Mouse (Mus musculus) intestine, embryonic 14.5 days (tissue): ENCODE measurements around the gene Plch1. TPM values are rescaled to one million over a fixed set of nuclear protein-coding genes. Genes with fewer than 3 reads are reported as not detected.

ENCODE experiments used
- ATAC-seq: fragments of 200-750 bp; cut with Nextera tagmentation; replicated peaks from 2 replicates; pipeline ENCODE4 v1.8.0; 2017; ENCODE audit warnings: low read depth, moderate number of reproducible peaks, moderate TSS enrichment, moderate library complexity; ENCODE audit not compliant: low FRiP score, low TSS enrichment
- DNase-seq: peaks from one replicate; pipeline ENCODE4 v3.0.0-alpha.2; 2018; ENCODE audit warnings: low spot score
- H3K27ac ChIP-seq: fragments of 300-500 bp; sonication (generic); 2 replicates; pipeline ENCODE4 v1.5.1; 2014; ENCODE audit warnings: low read depth, mild to moderate bottlenecking, control low read depth
- H3K27me3 ChIP-seq: fragments of 300-500 bp; sonication (generic); replicated peaks from 2 replicates; pipeline ENCODE4 v1.6.1; 2014; ENCODE audit warnings: low read length, control low read depth; ENCODE audit not compliant: control insufficient read depth, insufficient read depth
- H3K36me3 ChIP-seq: fragments of 300-500 bp; sonication (generic); 2 replicates; pipeline ENCODE4 v1.6.1; 2014; ENCODE audit warnings: low read length, control low read depth; ENCODE audit not compliant: control insufficient read depth, insufficient read depth
- H3K4me1 ChIP-seq: fragments of 300-500 bp; sonication (generic); replicated peaks from 2 replicates; pipeline ENCODE4 v1.6.1; 2014; ENCODE audit warnings: low read length, control low read depth, mixed read lengths; ENCODE audit not compliant: control insufficient read depth, insufficient read depth
- H3K4me2 ChIP-seq: fragments of 300-500 bp; sonication (generic); 2 replicates; pipeline ENCODE4 v1.6.1; 2014; ENCODE audit warnings: low read length
- H3K4me3 ChIP-seq: fragments of 300-500 bp; sonication (generic); 2 replicates; pipeline ENCODE4 v1.5.1; 2014; ENCODE audit warnings: low read depth, low read length, control low read depth, mixed read lengths
- H3K9ac ChIP-seq: fragments of 300-500 bp; sonication (generic); 2 replicates; pipeline ENCODE4 v1.6.1; 2014; ENCODE audit warnings: mild to moderate bottlenecking, low read length
- H3K9me3 ChIP-seq: fragments of 300-500 bp; sonication (generic); 2 replicates; pipeline ENCODE4 v1.6.1; 2016; ENCODE audit warnings: low read length, control low read depth; ENCODE audit not compliant: control insufficient read depth
- WGBS: fragments of 180-500 bp; shearing (Covaris S2); extraction: QIAGEN DNeasy Blood & Tissue Kit; methylation state at CpG from one replicate; pipeline ENCODE4 v1.1.7; 2014; 5-methylcytosine and 5-hydroxymethylcytosine counted together
- polyA plus RNA-seq: library from polyadenylated mRNA; unstranded; fragments of >200 nt; fragmentation: Nextera tagmentation; extraction: Ambion mirVana; gene quantifications from 2 replicates; pipeline ENCODE4 v1.2.1, GENCODE M21; 2014

The Plch1 gene
- polyA plus RNA-seq, 1 experiment from 2014 or later = 10.5 TPM

GRCm38 (mm10) chr3:63844141-63844540 lies 55.1 kb downstream of the Plch1 start:
- Histone ChIP-seq H3K4me1 (no peaks in the 10 kb centered on the region), H3K27me3 (no peaks in the 10 kb centered on the region), H3K9ac (no peak overlapping the region), H3K27ac (no peak overlapping the region), H3K9me3 (no peaks in the 10 kb centered on the region), H3K36me3 (no peaks in the 10 kb centered on the region), H3K4me2 (no peak overlapping the region), H3K4me3 (no peak overlapping the region)
- ATAC-seq (no peak), DNase-seq (no peak)
- 46% methylated on average over 4 of the region's 4 CpGs for WGBS

GRCm38 (mm10) chr3:63842436-63842835 lies 56.8 kb downstream of the Plch1 start:
- WGBS = 35% methylated on average over 4 of the region's 4 CpGs
- no peak overlapping the region for H3K9ac ChIP-seq
- peaks cover 9% of the 10 kb centered on the region; the same call in 1 of the 2 replicates for H3K4me1 ChIP-seq
- no peaks in the 10 kb centered on the region for H3K27me3 ChIP-seq
- no peak overlapping the region for H3K27ac ChIP-seq
- H3K36me3 ChIP-seq = no peaks in the 10 kb centered on the region
- DNase-seq = no peak
- H3K9me3 ChIP-seq = no peaks in the 10 kb centered on the region
- H3K4me2 ChIP-seq = no peak overlapping the region
- no peak overlapping the region for H3K4me3 ChIP-seq
- ATAC-seq = no peak

DNA sequence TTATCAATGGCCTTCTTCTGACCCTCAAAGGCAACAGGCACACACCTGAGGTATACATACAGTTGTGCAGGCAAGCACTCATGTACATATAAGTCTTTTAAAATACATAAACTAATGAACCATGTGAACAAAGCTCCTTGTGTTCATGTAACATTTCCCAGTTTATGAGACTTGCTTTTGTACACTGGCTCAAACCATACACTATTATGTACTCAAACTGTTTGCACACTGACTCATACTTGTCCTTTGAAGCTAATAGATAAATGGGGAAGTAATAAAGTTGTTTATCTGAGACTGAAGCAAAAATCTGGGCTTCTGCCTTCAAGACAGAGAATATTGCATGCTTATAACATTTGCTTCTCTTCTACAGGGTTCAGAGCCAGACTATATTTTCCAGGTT lies 61.5 kb downstream of the Plch1 start:
- DNase-seq = no peak
- Histone ChIP-seq H3K4me2 (no peak overlapping the region), H3K9me3 (no peaks in the 10 kb centered on the region), H3K4me1 (peaks cover 25% of the 10 kb centered on the region), H3K27me3 (no peaks in the 10 kb centered on the region), H3K4me3 (no peak overlapping the region), H3K36me3 (no peaks in the 10 kb centered on the region), H3K27ac (no peak overlapping the region), H3K9ac (no peak overlapping the region)
- 0 out of 2 replicates have a peak, but pooled peaks have one; percentile 43 for ATAC-seq

DNA sequence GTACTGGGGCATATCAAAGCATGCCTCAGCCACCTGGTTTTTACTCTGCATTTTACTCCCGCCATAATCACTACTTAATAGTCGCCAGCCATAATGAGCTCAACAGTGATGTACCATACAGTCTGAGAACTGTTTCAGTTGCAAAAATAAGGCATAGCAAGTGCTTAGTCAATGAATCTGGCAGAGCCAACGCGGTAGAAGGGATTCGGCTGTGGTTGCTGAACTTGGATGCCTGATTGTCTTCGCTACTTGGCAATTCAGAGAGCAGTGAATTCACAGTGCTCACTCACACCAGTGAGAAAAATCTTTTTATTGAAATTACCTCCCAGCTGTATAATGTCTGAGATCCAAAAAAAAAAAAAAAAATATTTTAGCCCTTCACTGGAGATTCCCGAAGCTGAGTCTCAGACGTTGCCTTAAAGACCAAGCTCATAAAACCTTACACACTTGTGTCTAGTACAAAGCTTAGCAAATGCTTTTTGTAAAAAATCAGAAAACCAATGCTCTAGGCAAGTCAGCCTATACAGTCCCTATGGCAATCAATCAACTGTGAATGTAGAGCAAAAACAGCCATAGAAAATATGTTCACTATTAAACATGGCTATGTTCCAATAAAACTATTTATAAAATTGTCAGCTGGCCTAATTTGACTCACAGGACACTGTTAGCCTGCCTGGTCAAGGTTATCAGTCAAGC lies 62.2 kb downstream of the Plch1 start:
- ATAC-seq (no peak; the same call in 1 of the 2 replicates), DNase-seq (no peak)
- Histone ChIP-seq H3K27me3 (no peaks in the 10 kb centered on the region), H3K4me3 (no peak overlapping the region), H3K4me1 (peaks cover 25% of the 10 kb centered on the region), H3K9me3 (no peaks in the 10 kb centered on the region), H3K36me3 (no peaks in the 10 kb centered on the region), H3K27ac (no peak overlapping the region), H3K9ac (no peak overlapping the region), H3K4me2 (no peak overlapping the region)
- 64% methylated on average over 8 of the region's 8 CpGs for WGBS

- Histone ChIP-seq H3K4me3 (no peak overlapping the region), H3K9me3 (no peaks in the 10 kb centered on the region), H3K4me1 (peaks cover 25% of the 10 kb centered on the region), H3K9ac (no peak overlapping the region), H3K27me3 (no peaks in the 10 kb centered on the region), H3K27ac (no peak overlapping the region), H3K4me2 (no peak overlapping the region), H3K36me3 (no peaks in the 10 kb centered on the region)
- ATAC-seq (no peak), DNase-seq (no peak)
Observed at GRCm38 (mm10) chr3:63835816-63836215, 63.5 kb downstream of the Plch1 start.

DNA sequence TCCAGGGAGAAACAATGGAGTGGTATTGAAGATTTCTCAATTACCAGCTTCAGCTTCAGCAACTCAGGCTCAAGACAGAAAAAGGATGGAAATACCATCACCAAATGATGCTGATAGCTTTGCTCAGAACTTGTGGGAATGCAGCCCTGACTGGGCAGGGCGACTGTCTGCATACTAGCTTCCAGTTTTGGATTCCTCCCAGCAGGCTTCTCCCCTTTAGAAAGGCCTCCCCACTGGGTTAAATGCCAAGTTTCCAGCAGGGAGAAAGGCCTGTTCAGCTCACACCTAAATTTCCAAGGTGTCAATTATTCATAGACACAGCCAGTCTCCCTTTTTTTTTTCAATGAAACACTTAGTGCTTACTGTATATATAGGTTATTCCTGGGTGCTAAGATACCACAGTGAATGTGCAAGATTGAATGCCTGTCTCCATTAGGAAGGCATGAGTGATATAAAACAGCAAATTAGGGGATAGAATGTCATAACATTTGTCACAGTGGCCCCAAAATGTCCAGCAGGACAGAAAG lies 75.3 kb downstream of the Plch1 start:
- no peak for DNase-seq
- WGBS = 18% methylated on average over 1 of the region's 1 CpGs
- no peak for ATAC-seq

GRCm38 (mm10) chr3:63822631-63823030 lies 76.6 kb downstream of the Plch1 start:
- no peak overlapping the region for H3K4me2 ChIP-seq
- no peaks in the 10 kb centered on the region for H3K9me3 ChIP-seq
- H3K4me1 ChIP-seq = peaks cover 7% of the 10 kb centered on the region
- H3K9ac ChIP-seq = no peak overlapping the region
- ATAC-seq (no peak), DNase-seq (no peak)
- no peaks in the 10 kb centered on the region for H3K27me3 ChIP-seq
- no peak overlapping the region for H3K27ac ChIP-seq
- H3K36me3 ChIP-seq = no peaks in the 10 kb centered on the region
- no peak overlapping the region for H3K4me3 ChIP-seq

More for the DNA sequence above, 75.3 kb downstream of the Plch1 start:
- Histone ChIP-seq H3K4me3 (no peak overlapping the region), H3K27me3 (no peaks in the 10 kb centered on the region), H3K36me3 (no peaks in the 10 kb centered on the region), H3K9me3 (no peaks in the 10 kb centered on the region), H3K27ac (no peak overlapping the region), H3K4me2 (no peak overlapping the region), H3K4me1 (peaks cover 7% of the 10 kb centered on the region), H3K9ac (no peak overlapping the region)

DNA sequence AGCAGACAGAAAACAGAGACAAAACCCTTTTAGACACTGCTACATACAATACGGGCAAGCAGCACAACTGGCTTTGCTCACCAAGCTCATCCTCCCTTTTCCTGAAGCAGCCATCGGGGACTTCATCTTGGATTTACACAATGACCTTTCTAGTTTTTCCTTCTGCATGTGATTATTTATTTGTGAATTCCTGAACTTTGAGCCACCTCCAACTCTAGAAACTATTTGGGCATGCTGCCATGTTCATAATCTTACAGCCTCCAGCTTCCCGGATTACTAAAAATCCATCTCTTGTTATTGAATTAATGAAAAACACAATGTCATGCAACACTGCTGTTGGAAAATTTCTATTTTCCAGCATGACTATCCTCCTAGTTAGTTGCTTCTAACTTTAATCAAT lies 84.1 kb downstream of the Plch1 start:
- whole genome bisulfite sequencing = 48% methylated on average over 3 of the region's 3 CpGs
- Histone ChIP-seq H3K36me3 (no peaks in the 10 kb centered on the region), H3K27ac (no peak overlapping the region), H3K4me1 (no peaks in the 10 kb centered on the region), H3K9ac (no peak overlapping the region), H3K27me3 (no peaks in the 10 kb centered on the region), H3K4me2 (no peak overlapping the region), H3K4me3 (no peak overlapping the region), H3K9me3 (no peaks in the 10 kb centered on the region)
- no peak for ATAC-seq
- no peak for DNase-seq

DNA sequence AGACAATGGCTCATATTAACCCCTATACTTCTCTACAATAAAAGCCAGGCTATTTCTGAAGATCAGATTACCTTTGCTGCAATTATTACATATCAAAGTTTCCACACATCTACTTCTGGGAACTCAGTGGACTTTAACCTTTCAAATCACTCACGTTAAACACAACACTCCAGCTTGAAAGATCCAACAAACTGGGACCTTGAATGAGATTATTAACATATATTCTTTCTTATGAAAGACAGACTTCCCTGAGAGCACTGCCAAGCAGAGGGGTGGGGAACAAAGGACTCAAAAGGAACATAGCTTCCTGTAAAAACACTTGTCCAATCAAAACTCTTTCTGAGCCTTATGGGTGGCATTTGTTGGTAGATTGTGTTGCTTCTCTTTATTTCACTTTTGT lies 85.1 kb downstream of the Plch1 start:
- ATAC-seq = 0 out of 2 replicates have a peak, but pooled peaks have one; percentile 43
- H3K27me3 ChIP-seq = no peaks in the 10 kb centered on the region
- 58% methylated on average over 1 of the region's 1 CpGs for WGBS

More for the DNA sequence above, 85.1 kb downstream of the Plch1 start:
- Histone ChIP-seq H3K4me3 (no peak overlapping the region), H3K9ac (no peak overlapping the region), H3K27ac (no peak overlapping the region), H3K9me3 (no peaks in the 10 kb centered on the region), H3K4me1 (no peaks in the 10 kb centered on the region), H3K4me2 (no peak overlapping the region), H3K36me3 (no peaks in the 10 kb centered on the region)
- DNase-seq = no peak
